Mouse (Mus musculus) G1E-ER4 (cell line): Measurements from ENCODE around the gene Olfr32. TPM values are rescaled to one million over a fixed set of nuclear protein-coding genes. Genes with fewer than 3 reads are reported as not detected.

Experiments
- GATA1 ChIP-seq: IDR thresholded peaks from one replicate; pipeline ENCODE4 v1.8.0; 2012; ENCODE audit warnings: low read length, inconsistent platforms
- polyA plus RNA-seq: library from polyadenylated mRNA; stranded (reverse); fragments of >175 nt; gene quantifications from 2 replicates; pipeline ENCODE4 v1.2.3, GENCODE M21; 2012

Olfr32 gene
- not detected in 2 replicates for polyA plus RNA-seq

DNA sequence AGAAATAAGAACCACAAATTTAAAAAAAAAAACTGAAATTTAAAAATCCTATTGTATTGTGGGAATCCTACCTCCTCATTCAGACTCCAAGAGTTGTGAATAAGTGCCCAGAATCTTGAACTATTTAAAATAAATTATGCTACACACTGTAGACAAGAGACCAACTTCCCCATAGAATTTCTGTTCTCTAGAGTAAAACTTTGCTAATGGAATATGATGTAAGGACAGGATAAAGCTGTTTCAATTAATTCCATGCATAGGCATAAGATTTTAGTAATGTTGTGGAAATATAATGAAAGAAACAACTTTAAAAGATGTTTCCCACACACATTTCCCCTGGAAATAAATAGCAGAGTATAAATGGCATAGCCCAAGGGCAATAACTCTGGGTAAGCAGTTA lies at the start of gene Olfr32:
Gene Olfr32 (minus strand): TSS at position 101 of the 400 bp plus-strand sequence.
- TF ChIP-seq GATA1, result no peak

DNA sequence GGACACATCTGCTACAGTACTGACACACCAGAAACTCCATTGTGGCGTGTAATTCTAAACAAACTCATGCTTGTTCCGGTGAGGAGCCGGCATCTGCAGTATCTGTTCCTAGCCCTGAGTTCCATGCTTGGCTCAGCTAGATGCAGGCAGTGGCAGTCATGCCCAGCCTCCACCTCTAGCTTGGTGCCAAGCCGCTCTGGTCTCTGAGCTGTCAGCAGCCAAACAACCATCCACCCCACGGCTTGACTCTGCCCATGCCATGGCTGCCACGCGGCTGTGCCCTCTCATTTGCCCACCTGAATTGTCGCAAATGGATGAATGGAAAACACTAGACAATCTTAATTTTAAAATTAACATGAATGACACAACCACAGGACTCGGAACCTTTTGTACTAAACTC lies 11.8 kb upstream of the Olfr32 start:
- TF ChIP-seq GATA1, result no peak

- TF ChIP-seq GATA1, result no peak
Observed at GRCm38 (mm10) chr2:90152991-90153390, 10.9 kb upstream of the Olfr32 start, which contains the start of gene Olfr1270. Olfr1270 (minus strand) TSS chr2:90153091.

GRCm38 (mm10) chr2:90121312-90121711 lies 20.8 kb downstream of the Olfr32 start, which contains the start of gene Olfr1269:
Olfr1269 (minus strand) TSS chr2:90121412.
- TF ChIP-seq GATA1, result no peak

Other genes starting within 250 kb of the Olfr32 start
- gene Olfr1258, start 215.0 kb downstream of the Olfr32 start, polyA plus RNA-seq, result not detected in 2 replicates
- not detected in 2 replicates for gene Olfr1259, start 193.6 kb downstream of the Olfr32 start, polyA plus RNA-seq
- not detected in 2 replicates for gene Olfr1260, start 168.0 kb downstream of the Olfr32 start, polyA plus RNA-seq
- gene Olfr1261, start 151.1 kb downstream of the Olfr32 start, polyA plus RNA-seq, result not detected in 2 replicates
- gene Olfr1262, start 142.2 kb downstream of the Olfr32 start, polyA plus RNA-seq, result not detected in 2 replicates
- not detected in 2 replicates for gene Olfr1263, start 130.2 kb downstream of the Olfr32 start, polyA plus RNA-seq
- gene Olfr1264, start 116.7 kb downstream of the Olfr32 start, polyA plus RNA-seq, result not detected in 2 replicates
- not detected in 2 replicates for gene Olfr1265, start 107.0 kb downstream of the Olfr32 start, polyA plus RNA-seq
- gene Olfr140, start 78.7 kb downstream of the Olfr32 start, polyA plus RNA-seq, result not detected in 2 replicates
- gene Olfr1269, start 20.9 kb downstream of the Olfr32 start, polyA plus RNA-seq, result not detected in 2 replicates
- not detected in 2 replicates for gene Olfr1270, start 10.8 kb upstream of the Olfr32 start, polyA plus RNA-seq
- gene Olfr1506, start 82.2 kb upstream of the Olfr32 start, polyA plus RNA-seq, result not detected in 2 replicates
- gene Olfr142, start 115.3 kb upstream of the Olfr32 start, polyA plus RNA-seq, result not detected in 2 replicates
- not detected in 2 replicates for gene Olfr1271, start 128.7 kb upstream of the Olfr32 start, polyA plus RNA-seq
- gene Olfr1272, start 150.5 kb upstream of the Olfr32 start, polyA plus RNA-seq, result not detected in 2 replicates
- gene Gm13769, start 179.9 kb upstream of the Olfr32 start, polyA plus RNA-seq, result not detected in 2 replicates